Mouse (Mus musculus): ENCODE results near the gene Grwd1.
"Not testable (repeated sequence)": the region's sequence is repeated elsewhere in the genome, so short reads cannot be mapped to it uniquely, and the experiment has no call there.

DNA sequence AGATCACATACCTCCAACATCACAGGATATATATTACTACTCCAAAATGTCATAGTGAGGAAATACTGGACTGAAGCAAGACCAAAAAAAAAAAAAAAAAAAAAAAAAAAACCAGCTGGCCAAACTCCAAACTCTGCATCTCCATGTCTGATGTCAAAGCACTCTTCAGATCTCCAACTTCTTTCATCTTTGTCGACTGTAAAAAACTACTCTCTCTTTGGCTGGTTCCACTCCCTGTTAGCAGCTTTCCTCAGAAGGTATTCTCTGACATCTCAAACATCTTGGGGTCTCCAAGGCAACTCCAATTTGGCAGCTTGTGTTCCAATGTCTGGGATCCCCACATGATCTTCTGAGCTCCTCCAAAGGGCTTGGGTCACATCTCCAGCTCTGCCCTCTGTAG, 47.5 kb upstream of the Grwd1 start, which contains the start of gene Grin2d:
- TF ChIP-seq ZC3H11A (IDR thresholded peaks at IDR 0.05; ENCODE audit: borderline replicate concordance, low read depth, low read length); ZNF384 (IDR thresholded peaks at IDR 0.05; ENCODE audit: low read depth, low read length); MAFK (IDR thresholded peaks at IDR 0.05; ENCODE audit: insufficient read depth, low read depth, low read length): not testable (repeated sequence)

Measured in ES-E14 (cell line).